Mouse (Mus musculus): ENCODE measurements around the gene Abcc4. TPM values are rescaled to one million over a fixed set of nuclear protein-coding genes. Genes with fewer than 3 reads are reported as not detected.

Gene Abcc4
- polyA plus RNA-seq, 1 experiment from 2014 or later, result 2.0 TPM

GRCm38 (mm10) chr14:118616698-118617311 lies 89.2 kb downstream of the Abcc4 start:
- peak; percentile 75; the same call in 1 of the 2 replicates for ATAC-seq (ENCODE audit: low read depth)
- no peaks in the 10 kb centered on the region for H3K9me3 ChIP-seq (ENCODE audit: control insufficient read depth, low read length)
- H3K4me2 ChIP-seq (ENCODE audit: low read depth, low read length), result no peak overlapping the region
- H3K36me3 ChIP-seq (ENCODE audit: control insufficient read depth, insufficient read depth, low read length), result no peaks in the 10 kb centered on the region
- WGBS, result 74% methylated on average over 12 of the region's 12 CpGs
- H3K27ac ChIP-seq (ENCODE audit: low read depth, low read length), result no peak overlapping the region
- H3K27me3 ChIP-seq (ENCODE audit: control insufficient read depth, insufficient read depth, low read length), result no peaks in the 10 kb centered on the region
- no peak overlapping the region for H3K4me3 ChIP-seq (ENCODE audit: low read depth, low read length)
- H3K4me1 ChIP-seq (ENCODE audit: control insufficient read depth, insufficient read depth, low read length), result no peaks in the 10 kb centered on the region
- no peak overlapping the region for H3K9ac ChIP-seq (replicated peaks; ENCODE audit: low read depth, low read length)

GRCm38 (mm10) chr14:118613734-118614133 lies 92.3 kb downstream of the Abcc4 start:
- no peak overlapping the region for H3K4me3 ChIP-seq (ENCODE audit: low read depth, low read length)
- 29% methylated on average over 9 of the region's 9 CpGs for WGBS
- no peak for ATAC-seq (ENCODE audit: low read depth)
- H3K9ac ChIP-seq (replicated peaks; ENCODE audit: low read depth, low read length), result no peak overlapping the region
- no peaks in the 10 kb centered on the region for H3K4me1 ChIP-seq (ENCODE audit: control insufficient read depth, insufficient read depth, low read length)
- H3K27ac ChIP-seq (ENCODE audit: low read depth, low read length), result no peak overlapping the region
- H3K27me3 ChIP-seq (ENCODE audit: control insufficient read depth, insufficient read depth, low read length), result no peaks in the 10 kb centered on the region
- H3K4me2 ChIP-seq (ENCODE audit: low read depth, low read length), result no peak overlapping the region
- no peaks in the 10 kb centered on the region for H3K9me3 ChIP-seq (ENCODE audit: control insufficient read depth, low read length)
- H3K36me3 ChIP-seq (ENCODE audit: control insufficient read depth, insufficient read depth, low read length), result no peaks in the 10 kb centered on the region

GRCm38 (mm10) chr14:118611714-118612113 lies 94.3 kb downstream of the Abcc4 start:
- Histone ChIP-seq H3K9me3 (ENCODE audit: control insufficient read depth, low read length) (no peaks in the 10 kb centered on the region), H3K4me1 (ENCODE audit: control insufficient read depth, insufficient read depth, low read length) (no peaks in the 10 kb centered on the region), H3K27ac (ENCODE audit: low read depth, low read length) (no peak overlapping the region), H3K4me2 (ENCODE audit: low read depth, low read length) (no peak overlapping the region), H3K4me3 (ENCODE audit: low read depth, low read length) (no peak overlapping the region), H3K36me3 (ENCODE audit: control insufficient read depth, insufficient read depth, low read length) (no peaks in the 10 kb centered on the region), H3K9ac (replicated peaks; ENCODE audit: low read depth, low read length) (no peak overlapping the region), H3K27me3 (ENCODE audit: control insufficient read depth, insufficient read depth, low read length) (no peaks in the 10 kb centered on the region)
- 75% methylated on average over 17 of the region's 17 CpGs for WGBS
- ATAC-seq (ENCODE audit: low read depth), result no peak

- Histone ChIP-seq H3K4me3 (ENCODE audit: low read depth, low read length) (no peak overlapping the region), H3K36me3 (ENCODE audit: control insufficient read depth, insufficient read depth, low read length) (no peaks in the 10 kb centered on the region), H3K9ac (replicated peaks; ENCODE audit: low read depth, low read length) (no peak overlapping the region), H3K9me3 (ENCODE audit: control insufficient read depth, low read length) (no peaks in the 10 kb centered on the region), H3K27me3 (ENCODE audit: control insufficient read depth, insufficient read depth, low read length) (no peaks in the 10 kb centered on the region), H3K4me2 (ENCODE audit: low read depth, low read length) (no peak overlapping the region), H3K27ac (ENCODE audit: low read depth, low read length) (no peak overlapping the region), H3K4me1 (ENCODE audit: control insufficient read depth, insufficient read depth, low read length) (no peaks in the 10 kb centered on the region)
- no peak for ATAC-seq (ENCODE audit: low read depth)
- 97% methylated on average over 11 of the region's 11 CpGs for WGBS
These were observed 95.2 kb downstream of the Abcc4 start for GRCm38 (mm10) chr14:118610786-118611185.

GRCm38 (mm10) chr14:118608816-118609465 lies 97.1 kb downstream of the Abcc4 start:
- H3K4me2 ChIP-seq (ENCODE audit: low read depth, low read length), result no peak overlapping the region
- no peak overlapping the region for H3K9ac ChIP-seq (replicated peaks; ENCODE audit: low read depth, low read length)
- H3K9me3 ChIP-seq (ENCODE audit: control insufficient read depth, low read length), result no peaks in the 10 kb centered on the region
- no peaks in the 10 kb centered on the region for H3K36me3 ChIP-seq (ENCODE audit: control insufficient read depth, insufficient read depth, low read length)
- no peak overlapping the region for H3K4me3 ChIP-seq (ENCODE audit: low read depth, low read length)
- peak; percentile 54; the same call in 1 of the 2 replicates for ATAC-seq (ENCODE audit: low read depth)
- H3K4me1 ChIP-seq (ENCODE audit: control insufficient read depth, insufficient read depth, low read length), result no peaks in the 10 kb centered on the region
- H3K27me3 ChIP-seq (ENCODE audit: control insufficient read depth, insufficient read depth, low read length), result no peaks in the 10 kb centered on the region
- WGBS, result 69% methylated on average over 16 of the region's 16 CpGs
- H3K27ac ChIP-seq (ENCODE audit: low read depth, low read length), result no peak overlapping the region

GRCm38 (mm10) chr14:118608317-118608716 lies 97.7 kb downstream of the Abcc4 start:
- Histone ChIP-seq H3K9ac (replicated peaks; ENCODE audit: low read depth, low read length) (no peak overlapping the region), H3K27me3 (ENCODE audit: control insufficient read depth, insufficient read depth, low read length) (no peaks in the 10 kb centered on the region), H3K4me3 (ENCODE audit: low read depth, low read length) (no peak overlapping the region), H3K36me3 (ENCODE audit: control insufficient read depth, insufficient read depth, low read length) (no peaks in the 10 kb centered on the region), H3K4me1 (ENCODE audit: control insufficient read depth, insufficient read depth, low read length) (no peaks in the 10 kb centered on the region), H3K4me2 (ENCODE audit: low read depth, low read length) (no peak overlapping the region), H3K27ac (ENCODE audit: low read depth, low read length) (no peak overlapping the region), H3K9me3 (ENCODE audit: control insufficient read depth, low read length) (no peaks in the 10 kb centered on the region)
- no peak for ATAC-seq (ENCODE audit: low read depth)
- WGBS, result 91% methylated on average over 7 of the region's 7 CpGs

- Histone ChIP-seq H3K4me3 (ENCODE audit: low read depth, low read length) (no peak overlapping the region), H3K4me2 (ENCODE audit: low read depth, low read length) (no peak overlapping the region), H3K9ac (replicated peaks; ENCODE audit: low read depth, low read length) (no peak overlapping the region), H3K27me3 (ENCODE audit: control insufficient read depth, insufficient read depth, low read length) (no peaks in the 10 kb centered on the region), H3K27ac (ENCODE audit: low read depth, low read length) (no peak overlapping the region), H3K9me3 (ENCODE audit: control insufficient read depth, low read length) (no peaks in the 10 kb centered on the region), H3K36me3 (ENCODE audit: control insufficient read depth, insufficient read depth, low read length) (no peaks in the 10 kb centered on the region), H3K4me1 (ENCODE audit: control insufficient read depth, insufficient read depth, low read length) (no peaks in the 10 kb centered on the region)
- no peak for ATAC-seq (ENCODE audit: low read depth)
- WGBS, result 88% methylated on average over 9 of the region's 9 CpGs
These were observed 99.5 kb downstream of the Abcc4 start for GRCm38 (mm10) chr14:118606476-118606875.

GRCm38 (mm10) chr14:118604903-118605302 lies 101.1 kb downstream of the Abcc4 start:
- Histone ChIP-seq H3K36me3 (ENCODE audit: control insufficient read depth, insufficient read depth, low read length) (no peaks in the 10 kb centered on the region), H3K4me2 (ENCODE audit: low read depth, low read length) (no peak overlapping the region), H3K9ac (replicated peaks; ENCODE audit: low read depth, low read length) (no peak overlapping the region), H3K27me3 (ENCODE audit: control insufficient read depth, insufficient read depth, low read length) (no peaks in the 10 kb centered on the region), H3K4me3 (ENCODE audit: low read depth, low read length) (no peak overlapping the region), H3K4me1 (ENCODE audit: control insufficient read depth, insufficient read depth, low read length) (no peaks in the 10 kb centered on the region), H3K9me3 (ENCODE audit: control insufficient read depth, low read length) (no peaks in the 10 kb centered on the region), H3K27ac (ENCODE audit: low read depth, low read length) (no peak overlapping the region)
- no peak for ATAC-seq (ENCODE audit: low read depth)
- WGBS, result 94% methylated on average over 2 of the region's 2 CpGs

GRCm38 (mm10) chr14:118602031-118602430 lies 104.0 kb downstream of the Abcc4 start:
- H3K27ac ChIP-seq (ENCODE audit: low read depth, low read length), result no peak overlapping the region
- ATAC-seq (ENCODE audit: low read depth), result no peak
- no peaks in the 10 kb centered on the region for H3K4me1 ChIP-seq (ENCODE audit: control insufficient read depth, insufficient read depth, low read length)
- 65% methylated on average over 8 of the region's 8 CpGs for WGBS
- no peaks in the 10 kb centered on the region for H3K9me3 ChIP-seq (ENCODE audit: control insufficient read depth, low read length)
- no peak overlapping the region for H3K4me2 ChIP-seq (ENCODE audit: low read depth, low read length)
- no peak overlapping the region for H3K9ac ChIP-seq (replicated peaks; ENCODE audit: low read depth, low read length)
- no peaks in the 10 kb centered on the region for H3K36me3 ChIP-seq (ENCODE audit: control insufficient read depth, insufficient read depth, low read length)
- no peaks in the 10 kb centered on the region for H3K27me3 ChIP-seq (ENCODE audit: control insufficient read depth, insufficient read depth, low read length)
- no peak overlapping the region for H3K4me3 ChIP-seq (ENCODE audit: low read depth, low read length)
